Mouse (Mus musculus) CD4-positive helper T cell, adult 2 months (primary cell): ENCODE results near the gene Eif4e3.

ENCODE experiments used
- DNase-seq: peaks from one replicate; pipeline ENCODE4 v3.0.0-alpha.2; 2012; ENCODE audit warnings: low read depth, missing footprints, low spot score

The Eif4e3 gene

DNA sequence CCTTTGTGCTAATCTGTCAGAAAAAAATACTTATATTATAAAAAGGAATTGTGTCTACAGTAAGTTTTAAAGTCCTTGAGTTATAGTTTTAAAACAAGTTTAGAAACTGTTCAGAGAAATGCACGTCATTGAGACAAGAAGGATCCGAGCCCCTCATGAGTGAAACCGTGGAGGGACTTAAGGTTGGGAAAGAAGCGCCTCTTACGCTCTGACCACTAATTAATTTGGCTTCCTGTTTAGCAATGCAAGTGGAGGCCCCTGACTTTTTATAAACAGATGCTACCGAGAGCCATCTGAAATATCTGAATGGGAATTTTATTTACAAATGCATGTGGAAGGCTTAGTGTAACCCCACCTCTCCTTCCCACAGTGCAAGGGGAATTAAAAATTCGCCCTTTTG is 41.3 kb downstream of the Eif4e3 start:
- DNase-seq = no peak

DNA sequence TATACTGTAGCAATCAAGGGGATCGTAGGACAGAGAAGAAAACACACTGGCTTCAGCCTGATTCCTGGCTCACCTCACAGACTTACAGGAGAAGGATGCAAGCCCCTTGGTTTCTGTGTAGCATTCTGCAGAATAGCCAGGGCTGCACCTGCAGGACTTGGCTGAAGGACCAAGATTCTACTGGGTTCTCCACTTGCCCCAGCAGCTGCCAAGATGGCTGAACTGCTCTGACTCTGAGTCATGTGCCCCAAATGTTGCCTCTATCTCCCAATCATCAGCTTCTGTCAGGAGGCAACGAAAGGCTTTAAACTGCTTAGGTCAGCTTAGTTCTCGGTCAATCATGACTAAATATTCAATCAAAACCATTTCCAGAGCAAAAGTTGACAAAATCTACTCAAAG is 42.0 kb downstream of the Eif4e3 start:
- DNase-seq = no peak

DNA sequence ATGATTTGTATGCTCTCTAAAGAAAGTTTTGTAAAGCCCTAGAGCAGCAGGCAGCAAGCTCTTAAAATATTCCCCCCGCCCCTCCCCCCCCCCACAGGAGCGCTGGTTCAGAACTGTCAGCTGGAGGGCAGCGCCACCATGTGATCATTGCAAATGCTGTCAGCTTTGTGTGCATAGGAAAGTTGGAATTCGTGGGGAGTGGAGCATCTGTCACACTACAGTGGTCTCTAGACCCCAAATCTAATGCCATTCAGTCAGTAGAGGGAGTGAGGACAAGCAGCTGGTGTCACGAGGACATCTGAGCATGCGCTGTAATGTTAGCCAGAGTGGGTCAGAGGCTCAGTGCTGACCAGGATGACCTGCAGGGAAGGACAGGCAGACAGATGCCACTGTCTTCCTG is 42.9 kb downstream of the Eif4e3 start:
- DNase-seq = no peak

DNA sequence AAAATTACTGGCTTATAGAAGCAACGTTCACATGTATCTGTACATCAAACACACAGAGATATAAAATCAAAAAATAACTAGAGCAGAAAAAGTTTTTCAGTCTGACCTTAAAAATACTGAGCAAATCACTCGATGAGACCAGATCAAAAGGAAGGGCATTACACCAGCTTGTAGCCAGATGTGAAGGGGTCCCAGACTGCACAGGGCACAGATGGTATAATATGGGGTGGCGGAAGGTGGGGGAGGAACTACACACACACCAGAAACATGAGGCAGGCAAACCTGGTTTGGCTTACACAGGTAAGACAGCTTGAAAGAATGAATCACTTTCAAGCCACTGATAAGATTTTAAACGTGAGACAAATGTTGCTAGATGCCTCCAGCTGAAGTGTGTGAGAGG is 45.4 kb downstream of the Eif4e3 start:
- no peak for DNase-seq

DNA sequence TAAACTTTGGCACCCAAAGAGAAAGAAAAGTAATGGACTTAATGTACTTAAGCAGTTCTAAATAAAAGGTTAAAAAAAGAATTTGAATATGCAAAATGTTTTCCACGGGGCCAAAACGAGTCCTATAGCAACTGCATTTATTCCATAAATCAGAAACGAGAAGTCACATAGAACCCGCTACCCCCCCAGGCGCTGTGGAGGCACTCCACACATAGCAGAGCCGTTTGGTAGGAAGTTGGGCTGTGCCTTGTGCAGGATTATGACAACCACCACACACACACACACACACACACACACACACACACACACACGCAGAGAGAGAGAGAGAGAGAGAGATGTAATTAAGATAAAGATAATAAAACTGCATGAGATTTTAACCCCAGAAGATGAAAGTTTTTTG is 46.1 kb downstream of the Eif4e3 start:
- no peak for DNase-seq

DNA sequence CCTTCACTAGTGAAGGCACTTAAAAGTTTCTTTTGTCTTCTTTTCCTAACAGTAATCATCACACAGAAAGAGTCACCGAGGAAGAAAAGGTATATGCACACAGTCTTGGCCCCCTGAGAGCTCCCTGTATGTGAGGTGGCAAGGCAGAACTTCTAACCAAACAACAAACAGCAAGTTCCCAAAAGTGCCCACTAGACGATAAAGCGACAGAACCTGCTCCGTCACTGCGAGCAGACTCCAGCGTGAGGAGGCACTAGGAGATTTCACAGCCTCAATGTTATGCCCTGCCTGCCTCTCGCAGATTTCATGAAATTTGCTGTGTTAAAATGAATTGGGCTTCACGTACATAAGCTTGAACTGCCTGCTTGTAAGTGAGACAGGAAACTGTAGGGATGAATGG is 46.6 kb downstream of the Eif4e3 start:
- no peak for DNase-seq

DNA sequence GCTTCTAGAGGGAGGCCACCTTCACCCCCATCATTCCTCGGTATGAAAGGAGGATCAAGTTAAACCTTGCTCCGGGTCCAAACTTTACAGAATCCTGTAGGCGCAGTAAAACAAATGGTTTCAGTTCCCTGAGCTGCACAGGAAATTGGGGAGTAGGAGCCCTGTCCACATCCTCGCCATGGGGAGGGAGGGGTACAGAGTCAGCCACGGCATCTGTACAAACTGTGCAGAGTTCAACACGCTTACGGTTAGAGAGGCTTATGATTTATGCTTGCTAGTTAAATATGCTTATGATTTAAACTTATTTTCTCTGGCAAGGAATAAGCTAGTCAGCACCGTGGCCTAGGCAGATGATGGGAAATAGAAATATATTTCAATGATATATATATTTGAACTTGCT is 47.1 kb downstream of the Eif4e3 start:
- no peak for DNase-seq

DNA sequence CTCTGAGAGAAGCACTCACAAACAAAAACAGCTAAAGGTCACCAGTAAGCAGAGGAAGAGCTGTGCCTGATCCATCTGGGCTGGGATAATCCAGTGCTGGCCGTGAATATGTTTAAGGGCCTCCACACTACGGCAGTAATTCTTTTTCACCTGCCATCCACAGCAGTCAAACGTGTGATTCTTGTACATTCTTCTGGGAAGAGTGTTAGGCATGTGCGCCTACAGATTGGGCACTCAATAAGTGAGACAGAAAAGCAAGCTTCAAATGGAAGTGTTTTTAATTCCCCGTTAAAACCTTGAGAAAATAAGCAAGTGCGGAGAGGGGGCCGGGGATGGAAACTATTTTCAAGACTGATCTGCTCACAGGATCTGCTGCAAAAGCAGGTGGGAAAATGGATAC is 48.7 kb downstream of the Eif4e3 start:
- no peak for DNase-seq

DNA sequence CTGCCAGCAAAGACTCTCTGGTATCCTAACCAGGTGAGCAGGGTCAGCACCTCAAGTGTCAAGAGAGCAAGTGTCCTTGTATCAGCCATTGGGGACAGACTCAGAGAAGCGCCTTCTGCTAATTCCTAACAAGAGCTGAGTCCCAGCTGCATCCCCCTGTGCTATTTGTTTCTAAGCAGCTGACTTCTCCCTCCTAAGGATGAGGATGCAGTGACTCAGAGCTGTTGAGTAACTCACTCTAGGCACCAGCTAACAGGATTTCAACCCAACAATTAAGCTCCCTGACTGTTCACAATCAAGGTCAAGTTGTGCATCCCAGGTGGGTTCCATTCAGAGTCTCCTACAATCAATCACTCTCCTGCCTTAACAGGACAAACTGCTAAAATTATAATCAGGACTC is 49.2 kb downstream of the Eif4e3 start:
- no peak for DNase-seq

DNA sequence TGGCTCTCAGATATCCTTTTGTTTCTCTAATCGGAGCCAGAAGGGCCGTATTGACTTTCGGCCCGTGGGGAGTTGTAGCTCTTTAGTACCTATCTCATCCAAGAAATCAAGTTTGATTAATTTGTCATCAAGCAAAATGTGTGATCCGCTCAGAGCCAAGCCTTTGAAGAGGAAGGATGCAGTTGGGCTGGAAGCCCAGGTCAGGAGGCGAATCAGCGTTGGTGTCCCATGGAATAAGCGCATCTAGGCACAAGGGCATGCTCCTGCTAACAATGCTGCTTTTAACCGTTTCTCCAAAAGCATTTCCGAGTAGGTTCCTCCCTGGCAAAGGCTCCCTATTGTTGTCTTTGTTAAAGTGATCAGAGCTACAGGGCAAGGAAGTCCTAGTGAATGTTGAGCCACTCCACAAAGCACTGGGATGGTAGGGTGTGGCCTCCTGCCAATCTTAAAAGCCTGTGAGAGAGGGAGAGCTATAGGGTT is 51.3 kb downstream of the Eif4e3 start:
- no peak for DNase-seq

DNA sequence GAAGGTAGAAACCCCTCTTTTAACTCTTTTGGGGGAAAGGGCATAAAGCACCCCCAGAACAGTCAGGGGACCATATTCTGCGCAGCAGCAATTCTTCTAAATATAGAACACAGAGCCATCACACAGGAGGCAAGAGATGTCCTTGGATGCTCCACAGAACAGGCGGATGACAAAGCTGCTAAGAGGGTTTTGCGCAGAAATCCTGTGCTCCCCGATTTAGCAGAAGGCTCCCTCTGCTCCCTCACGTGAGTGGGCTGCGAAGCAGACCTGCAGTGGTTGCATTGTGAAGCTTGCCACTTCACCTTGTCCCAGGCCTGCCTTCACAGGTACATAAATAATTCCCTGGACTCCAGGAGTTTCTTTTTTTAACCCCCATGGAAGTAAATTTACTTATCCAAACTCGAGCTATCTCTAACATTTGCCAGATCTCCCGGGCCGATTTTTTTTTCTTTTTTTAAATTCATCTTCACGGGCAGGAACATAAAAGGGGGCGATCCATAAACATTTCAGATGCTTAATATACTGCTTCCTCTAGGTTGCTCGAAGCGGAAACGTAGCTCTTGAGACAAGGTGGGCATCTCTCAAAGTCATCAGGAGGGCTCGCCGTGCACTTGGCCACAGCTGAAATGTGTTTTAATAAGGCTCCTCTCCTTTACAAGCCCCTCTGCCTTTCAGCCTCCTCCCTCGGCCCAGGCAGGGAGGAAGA is 51.9 kb downstream of the Eif4e3 start:
- no peak for DNase-seq

DNA sequence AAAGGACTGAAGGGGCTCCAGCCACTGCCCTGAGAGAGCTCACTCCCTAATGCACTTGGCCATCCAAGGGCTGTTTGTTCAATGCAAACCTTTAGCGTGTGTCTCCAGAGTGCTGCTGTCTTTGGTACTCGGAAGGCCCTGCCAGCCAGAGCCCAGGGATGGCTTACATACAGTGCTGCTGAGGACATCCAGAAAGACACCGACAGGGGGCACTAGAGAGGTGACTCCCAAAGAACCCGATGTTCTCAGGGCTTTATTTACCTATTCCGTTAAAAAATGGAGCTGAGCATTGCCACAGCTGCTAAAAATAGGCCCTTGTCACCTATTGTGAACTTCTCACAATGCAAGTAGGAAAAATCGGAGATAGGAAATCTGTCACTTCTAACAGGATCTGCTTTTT is 54.7 kb downstream of the Eif4e3 start:
- DNase-seq = no peak

DNA sequence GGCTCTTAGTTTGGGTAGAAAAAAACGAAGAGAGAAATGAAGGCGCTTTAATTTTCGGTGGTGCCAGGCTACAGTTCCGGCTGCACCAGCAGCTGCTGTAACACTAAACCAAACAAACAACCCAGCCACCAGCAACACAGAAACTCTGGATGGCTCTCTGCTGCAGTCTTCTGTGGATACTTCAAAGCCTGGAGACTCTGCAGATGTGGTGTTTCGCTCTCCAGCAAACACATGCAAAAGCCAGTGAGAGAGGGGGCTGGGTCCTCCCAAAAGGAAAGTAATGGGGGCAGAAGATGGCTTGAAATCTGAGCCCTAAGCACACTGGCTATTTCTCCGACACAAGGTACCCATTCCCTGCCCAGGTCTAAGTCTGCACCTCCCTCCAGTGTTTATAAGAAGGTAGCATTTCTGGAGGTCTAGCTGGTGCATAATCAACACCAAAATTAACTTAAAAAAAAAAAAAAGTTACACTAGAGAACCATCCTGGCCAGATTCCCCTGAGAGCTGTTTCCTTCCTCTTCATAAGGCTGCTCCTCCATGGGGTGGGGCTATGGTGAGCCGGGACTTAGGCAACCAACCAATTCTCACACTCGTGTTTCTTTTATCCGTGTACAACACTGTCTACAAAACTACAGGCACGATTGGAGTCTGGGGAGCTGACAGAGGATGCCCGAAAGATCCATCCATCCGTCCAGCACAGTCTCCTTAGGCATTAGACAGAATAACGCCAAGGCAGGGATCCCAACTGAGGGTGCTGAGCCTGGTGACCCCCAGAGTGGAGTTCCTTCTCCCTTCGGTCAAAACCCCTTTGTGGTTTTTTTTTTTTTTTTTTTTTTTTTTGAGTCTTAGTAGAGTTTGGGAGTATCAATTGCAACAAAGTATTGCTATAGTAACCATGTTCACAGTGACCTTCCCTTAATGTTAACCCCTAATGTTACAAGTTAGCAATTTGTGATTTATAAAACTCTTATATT is 55.8 kb downstream of the Eif4e3 start:
- DNase-seq = no peak

DNA sequence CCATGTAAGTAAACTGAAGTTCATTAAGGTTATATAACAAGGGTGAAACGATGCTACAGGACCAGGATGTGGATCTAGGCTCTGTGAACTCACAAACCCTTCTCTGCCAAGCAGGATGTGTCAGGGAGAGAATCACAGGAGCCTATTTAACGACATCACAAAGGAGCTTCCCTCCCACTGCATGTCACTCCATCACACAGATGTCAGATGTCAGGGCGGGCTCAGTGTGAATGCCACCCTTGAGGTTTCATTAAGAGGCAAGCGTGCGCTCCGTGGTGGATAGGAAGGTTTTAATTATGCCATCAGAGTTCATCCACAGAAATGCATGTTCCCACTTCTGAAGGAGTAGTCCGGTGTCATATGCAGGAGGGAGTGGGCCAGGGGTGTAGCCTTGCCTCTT is 60.5 kb downstream of the Eif4e3 start:
- no peak for DNase-seq

DNA sequence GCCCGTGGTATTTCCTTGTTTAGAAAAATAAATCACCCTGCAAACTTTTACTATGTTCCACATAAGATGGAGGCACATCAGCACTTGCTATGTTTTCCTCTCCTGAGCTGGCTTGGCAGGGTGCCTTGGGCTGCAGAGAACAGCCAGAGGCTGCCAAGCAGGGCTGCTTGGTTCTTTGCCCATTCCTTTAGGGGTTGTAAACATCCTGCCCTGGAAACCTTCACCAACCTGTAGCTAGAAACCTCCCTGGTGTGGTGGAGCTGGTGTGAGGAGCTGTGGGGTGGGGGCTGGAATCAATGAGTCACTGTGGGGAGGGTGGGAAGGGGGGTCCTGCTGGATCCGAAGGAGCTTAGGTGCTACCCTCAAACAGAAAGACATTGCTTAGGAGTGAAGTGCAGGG is 61.8 kb downstream of the Eif4e3 start:
- no peak for DNase-seq

DNA sequence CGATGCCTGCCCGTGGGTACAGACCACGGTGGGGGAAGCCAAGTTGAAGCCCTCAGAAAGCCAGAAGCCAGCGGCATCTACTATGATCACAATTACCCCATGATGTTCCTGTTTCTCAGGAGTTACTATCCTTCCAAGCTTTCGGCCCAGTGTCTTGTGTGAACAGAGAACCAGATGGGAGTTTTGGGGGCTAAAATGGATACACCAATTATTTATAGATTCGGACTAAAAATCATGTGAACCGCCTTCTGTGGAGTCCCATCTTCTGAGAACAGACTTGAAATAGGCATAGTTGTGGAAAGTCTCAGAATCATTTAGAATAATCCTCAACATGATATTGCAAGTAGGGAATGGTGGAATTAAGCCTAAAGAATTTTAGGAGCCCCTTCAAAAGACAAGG is 64.1 kb downstream of the Eif4e3 start:
- DNase-seq = no peak

DNA sequence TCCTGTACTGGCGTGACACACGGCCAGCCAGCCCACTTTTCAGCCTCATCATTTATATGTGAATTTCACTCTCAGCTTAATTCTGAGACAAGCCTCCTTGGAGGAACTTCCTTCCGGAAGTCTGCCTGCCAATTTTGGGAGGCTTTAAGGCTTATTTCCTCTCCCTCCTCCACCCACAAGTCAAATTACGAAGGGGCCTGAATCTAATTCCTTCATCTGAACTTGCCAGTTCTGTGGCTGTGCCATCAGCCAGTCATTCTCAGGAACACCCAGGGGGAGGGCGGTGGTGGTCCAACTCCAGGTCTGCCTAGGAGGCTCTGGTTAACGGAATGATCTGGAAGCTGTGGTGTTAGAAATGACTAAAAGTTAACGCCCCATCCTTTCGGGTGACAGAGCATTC is 65.7 kb downstream of the Eif4e3 start:
- DNase-seq = no peak

DNA sequence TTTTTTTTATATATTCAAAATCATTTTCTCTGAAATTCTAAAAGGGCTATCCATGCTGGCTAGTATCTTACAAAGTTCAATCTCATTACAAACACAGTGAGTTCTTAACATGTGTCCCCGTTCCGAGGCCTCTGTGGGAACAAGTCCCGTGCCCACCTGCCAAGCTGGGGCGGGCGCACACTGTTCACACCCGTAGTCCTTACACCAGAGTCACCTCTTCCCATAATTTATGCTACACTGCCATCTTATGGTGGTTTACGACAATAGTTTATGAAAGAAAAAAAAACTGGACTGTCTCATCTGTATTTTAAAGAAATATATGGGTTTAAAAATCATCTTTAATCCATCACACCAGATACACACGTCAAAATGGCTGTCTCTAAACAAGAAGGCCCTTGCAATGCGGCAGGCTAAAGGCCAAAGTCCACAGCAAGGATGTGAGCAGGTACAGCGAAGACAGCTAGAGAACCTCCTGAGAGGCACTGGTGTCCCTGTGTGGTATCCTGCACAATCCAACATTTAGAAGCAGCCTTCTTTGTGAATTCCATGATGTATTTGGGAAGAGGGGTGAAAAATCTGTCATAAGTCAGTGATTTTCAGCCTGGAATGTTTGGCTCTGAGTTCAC is 66.3 kb downstream of the Eif4e3 start:
- peak; percentile 45 for DNase-seq

DNA sequence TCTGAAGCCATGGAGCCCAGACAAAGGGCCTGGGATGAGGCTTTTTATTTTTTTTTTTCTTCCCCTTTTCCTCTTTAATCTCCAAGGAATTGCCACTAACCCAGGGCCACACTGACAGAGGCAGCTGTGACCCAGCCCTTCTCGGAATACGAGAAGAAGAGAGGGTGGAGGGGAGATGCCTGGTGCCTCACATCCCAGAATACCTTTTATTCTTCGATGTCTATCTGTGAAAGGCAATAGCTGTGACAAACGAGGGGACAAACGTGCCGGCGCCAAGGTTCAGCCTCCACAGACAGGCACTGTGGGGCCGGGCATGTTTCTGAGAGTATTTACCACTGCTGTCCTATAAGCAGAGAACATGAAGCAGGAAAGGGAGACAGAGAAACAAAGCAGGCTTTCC is 66.9 kb downstream of the Eif4e3 start:
- DNase-seq = no peak

DNA sequence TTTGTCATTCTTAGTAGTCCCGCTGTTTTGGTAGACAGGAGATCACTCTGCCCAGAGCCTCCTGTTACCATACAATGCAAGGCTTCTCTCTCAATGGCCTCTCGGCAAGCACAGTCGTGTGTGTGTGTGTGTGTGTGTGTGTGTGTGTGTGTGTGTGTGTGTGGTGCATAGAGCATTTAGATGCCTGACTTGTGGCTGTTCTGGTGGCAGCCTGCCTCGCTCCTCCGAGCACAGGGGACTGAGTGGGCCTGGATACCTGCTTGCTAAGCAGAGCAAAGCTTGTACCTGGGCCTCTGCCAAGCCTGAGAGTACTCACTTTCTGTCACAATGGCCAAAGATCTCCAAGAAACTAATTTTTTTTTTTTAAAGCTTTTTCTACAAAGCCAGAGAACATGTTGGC is 67.3 kb downstream of the Eif4e3 start:
- DNase-seq = no peak

DNA sequence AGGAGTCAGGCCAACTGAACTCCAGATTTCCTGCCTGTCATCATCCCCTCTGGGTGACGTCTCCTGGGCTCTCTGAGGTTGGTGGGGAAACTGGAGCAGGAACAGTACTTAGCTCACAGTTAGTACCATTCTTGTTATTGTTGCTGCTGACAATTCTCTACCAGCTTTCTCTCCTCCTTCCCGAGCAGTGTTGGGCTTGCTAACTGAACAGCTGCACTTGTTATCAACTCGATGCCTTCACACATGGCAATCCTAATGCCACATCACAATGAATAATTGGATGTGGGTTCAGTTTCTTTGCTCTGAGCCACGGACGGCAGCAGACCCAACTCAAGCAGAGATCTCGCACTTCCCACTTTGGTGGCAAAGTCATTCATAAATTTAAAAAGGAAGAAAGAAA is 89.5 kb downstream of the Eif4e3 start:
- no peak for DNase-seq

DNA sequence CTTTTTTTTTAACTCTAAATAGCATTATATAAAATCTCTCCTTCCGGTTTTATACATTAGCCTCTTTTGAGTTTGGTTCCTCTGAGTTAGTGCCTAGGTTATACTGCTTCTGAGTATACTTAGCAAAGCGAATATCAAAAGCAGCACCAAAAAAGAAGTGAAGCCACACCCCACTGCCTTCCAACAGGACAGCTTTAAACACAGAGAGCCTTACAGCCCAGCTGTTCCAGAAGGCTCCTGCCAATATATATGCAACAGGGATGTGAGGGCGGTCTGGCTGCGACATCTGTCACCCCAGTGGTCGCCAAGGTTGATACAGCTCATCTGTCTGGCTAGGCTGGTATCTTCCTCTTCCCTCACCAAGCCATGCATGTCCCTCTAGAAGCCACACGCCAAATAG is 90.9 kb downstream of the Eif4e3 start:
- no peak for DNase-seq
